Mouse (Mus musculus) kidney, embryonic 14.5 days (tissue): ENCODE measurements around the gene Prr5l. TPM values are rescaled to one million over a fixed set of nuclear protein-coding genes. Genes with fewer than 3 reads are reported as not detected.

ENCODE experiments used
- ATAC-seq: fragments of 200-750 bp; cut with Nextera tagmentation; 2 replicates; pipeline ENCODE4 v1.8.0; 2017; ENCODE audit warnings: moderate number of reproducible peaks, mild to moderate bottlenecking, moderate TSS enrichment, moderate library complexity; ENCODE audit not compliant: low FRiP score, low TSS enrichment
- H3K27ac ChIP-seq: fragments of 300-500 bp; sonication (generic); 2 replicates; pipeline ENCODE4 v1.5.1; 2014; ENCODE audit warnings: low read depth, mild to moderate bottlenecking, low read length, moderate library complexity, mixed read lengths
- H3K27me3 ChIP-seq: fragments of 300-500 bp; sonication (generic); 2 replicates; pipeline ENCODE4 v1.6.1; 2014; ENCODE audit warnings: mild to moderate bottlenecking, low read length; ENCODE audit not compliant: control insufficient read depth, insufficient read depth
- H3K36me3 ChIP-seq: fragments of 300-500 bp; sonication (generic); 2 replicates; pipeline ENCODE4 v1.6.1; 2014; ENCODE audit warnings: low read length, mixed read lengths; ENCODE audit not compliant: control insufficient read depth, insufficient read depth
- H3K4me1 ChIP-seq: fragments of 300-500 bp; sonication (generic); 2 replicates; pipeline ENCODE4 v1.6.1; 2014; ENCODE audit warnings: low read length, mixed read lengths; ENCODE audit not compliant: control insufficient read depth, insufficient read depth
- H3K4me2 ChIP-seq: fragments of 300-500 bp; sonication (generic); replicated peaks from 2 replicates; pipeline ENCODE4 v1.6.1; 2014; ENCODE audit warnings: low read depth, mild to moderate bottlenecking, low read length
- H3K4me3 ChIP-seq: fragments of 300-500 bp; sonication (generic); 2 replicates; pipeline ENCODE4 v1.5.1; 2014; ENCODE audit warnings: mild to moderate bottlenecking, low read length
- H3K9ac ChIP-seq: fragments of 300-500 bp; sonication (generic); 2 replicates; pipeline ENCODE4 v1.6.1; 2014; ENCODE audit warnings: low read depth, mild to moderate bottlenecking, low read length, moderate library complexity
- H3K9me3 ChIP-seq: fragments of 300-500 bp; sonication (generic); 2 replicates; pipeline ENCODE4 v1.6.1; 2016; ENCODE audit warnings: low read length; ENCODE audit not compliant: control insufficient read depth
- WGBS: fragments of 180-500 bp; shearing (Covaris S2); extraction: QIAGEN DNeasy Blood & Tissue Kit; methylation state at CpG from one replicate; pipeline ENCODE4 v1.1.7; 2014; 5-methylcytosine and 5-hydroxymethylcytosine counted together
- polyA plus RNA-seq: library from polyadenylated mRNA; unstranded; fragments of >200 nt; fragmentation: Nextera tagmentation; extraction: Ambion mirVana; gene quantifications from 2 replicates; pipeline ENCODE4 v1.2.1, GENCODE M21; 2014

Gene Prr5l
- polyA plus RNA-seq, 1 experiment from 2014 or later, result 56.8 TPM

DNA sequence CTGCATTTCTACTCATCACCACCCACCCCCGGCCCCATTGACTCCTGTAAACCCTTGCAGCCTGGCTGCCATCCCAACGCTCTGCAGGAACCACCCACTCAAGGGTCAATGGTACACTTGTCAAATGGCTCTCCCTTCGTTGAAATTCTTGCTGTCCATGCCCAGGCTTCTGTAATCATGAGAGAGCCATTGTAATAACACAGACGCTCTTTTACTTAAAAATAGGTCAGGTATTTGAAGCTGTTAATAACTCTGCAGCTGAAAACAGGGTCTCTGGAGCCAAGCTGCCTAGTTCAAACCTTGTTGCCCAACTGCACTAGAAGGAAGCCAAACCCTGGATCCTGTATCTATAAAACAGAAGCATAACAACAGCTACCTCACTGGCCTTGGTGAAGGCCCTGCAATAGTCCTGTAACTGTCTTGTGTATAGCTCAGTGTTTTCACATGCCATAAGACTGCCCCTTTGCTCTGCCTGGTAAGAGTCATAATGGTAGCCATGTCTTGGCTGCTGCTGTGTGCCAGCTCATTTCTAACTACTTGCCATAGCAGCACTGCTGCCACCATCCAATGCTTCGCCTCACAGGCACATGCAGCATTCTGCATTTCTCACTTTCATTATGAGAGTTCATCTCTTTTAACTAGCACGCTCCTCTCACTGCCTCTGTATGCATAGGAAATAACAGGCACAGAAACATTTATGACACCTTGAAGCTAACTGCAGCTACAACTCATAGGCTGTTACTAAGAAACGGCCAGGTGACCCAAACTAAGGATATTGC, 63.7 kb downstream of the Prr5l start:
- Histone ChIP-seq H3K4me2 (no peak overlapping the region), H3K27me3 (no peaks in the 10 kb centered on the region), H3K36me3 (no peaks in the 10 kb centered on the region), H3K4me3 (no peak overlapping the region), H3K9me3 (no peaks in the 10 kb centered on the region), H3K27ac (no peak overlapping the region), H3K4me1 (peaks cover 21% of the 10 kb centered on the region; the same call in 1 of the 2 replicates), H3K9ac (no peak overlapping the region)
- ATAC-seq, result no peak
- WGBS, result 65% methylated on average over 7 of the region's 7 CpGs

DNA sequence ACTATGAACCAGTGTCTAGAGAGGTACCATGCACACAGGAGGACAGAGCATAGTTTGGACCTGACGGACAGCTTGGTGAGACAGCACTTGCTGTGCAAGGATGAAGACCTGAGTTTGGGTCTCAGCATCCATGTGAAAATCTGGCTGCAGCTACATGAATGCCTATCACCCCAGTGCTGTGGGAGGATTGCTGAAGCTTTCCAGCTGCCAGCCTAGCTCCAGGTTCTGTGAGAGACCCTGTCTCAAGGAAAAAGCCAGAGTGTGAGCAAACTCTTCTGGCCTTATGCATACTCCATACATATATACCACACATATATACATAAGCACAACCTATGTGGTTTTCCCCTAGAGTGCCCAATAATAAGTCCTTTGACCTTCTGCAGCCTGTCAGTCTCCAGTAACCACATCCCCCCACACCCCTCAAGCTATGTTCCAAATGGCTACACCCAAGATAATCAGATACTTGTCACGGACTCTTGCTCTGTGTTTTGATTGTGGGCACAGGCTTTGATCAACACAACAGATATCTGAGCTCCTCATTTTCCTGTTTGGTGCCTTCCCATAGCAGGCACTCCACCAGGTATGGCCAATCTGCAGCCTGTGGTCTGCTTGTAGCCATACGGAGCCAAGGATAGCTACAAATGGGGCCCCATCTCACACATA, 66.0 kb downstream of the Prr5l start:
- 38% methylated on average over 3 of the region's 3 CpGs for WGBS

DNA sequence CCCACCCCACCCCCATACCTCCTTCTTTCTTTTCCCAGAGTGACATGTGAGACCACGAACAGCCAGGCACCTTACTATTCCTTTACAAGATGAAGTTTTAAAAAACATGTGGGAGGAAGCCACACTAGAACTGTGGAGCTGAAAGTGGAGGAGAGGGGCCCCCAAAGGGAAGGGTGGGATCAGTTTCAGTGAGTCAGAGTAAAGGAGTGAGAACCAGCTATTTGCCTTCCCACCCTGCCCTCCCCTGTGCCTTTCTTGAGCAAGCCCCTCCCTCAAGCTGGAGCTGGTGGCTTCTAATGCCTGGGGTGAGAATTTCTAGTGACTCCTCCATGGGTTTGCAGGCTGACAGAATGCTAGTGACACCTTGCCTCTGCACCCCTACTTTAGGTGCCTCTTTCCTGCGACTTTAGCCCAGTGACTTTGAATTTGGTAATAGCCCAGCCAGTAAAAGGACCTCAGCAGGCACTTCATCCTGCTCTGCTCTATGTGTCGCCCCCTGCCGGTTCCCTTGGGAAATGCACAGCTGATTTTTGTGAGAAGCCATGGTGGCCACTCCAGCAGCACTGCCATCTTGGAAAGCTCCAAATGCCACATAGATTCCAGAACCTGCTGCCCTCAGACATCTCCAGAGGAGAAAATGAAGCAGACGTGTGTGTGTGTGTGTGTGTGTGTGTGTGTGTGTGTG, 67.4 kb downstream of the Prr5l start:
- Histone ChIP-seq H3K4me1 (peaks cover 26% of the 10 kb centered on the region; the same call in 1 of the 2 replicates), H3K9me3 (no peaks in the 10 kb centered on the region), H3K4me2 (no peak overlapping the region), H3K27me3 (no peaks in the 10 kb centered on the region), H3K36me3 (no peaks in the 10 kb centered on the region), H3K4me3 (no peak overlapping the region), H3K9ac (no peak overlapping the region), H3K27ac (peak overlapping the region; percentile 73; the same call in 1 of the 2 replicates)
- WGBS, result 22% methylated on average over 5 of the region's 5 CpGs
- ATAC-seq, result peak; percentile 84

More for the DNA sequence above, 66.0 kb downstream of the Prr5l start:
- peak; percentile 71 for ATAC-seq
- no peaks in the 10 kb centered on the region for H3K27me3 ChIP-seq
- H3K4me2 ChIP-seq, result no peak overlapping the region
- H3K27ac ChIP-seq, result peak overlapping the region; percentile 84
- no peaks in the 10 kb centered on the region for H3K36me3 ChIP-seq
- peaks cover 21% of the 10 kb centered on the region; the same call in 1 of the 2 replicates for H3K4me1 ChIP-seq
- H3K4me3 ChIP-seq, result no peak overlapping the region
- H3K9me3 ChIP-seq, result no peaks in the 10 kb centered on the region
- H3K9ac ChIP-seq, result no peak overlapping the region

DNA sequence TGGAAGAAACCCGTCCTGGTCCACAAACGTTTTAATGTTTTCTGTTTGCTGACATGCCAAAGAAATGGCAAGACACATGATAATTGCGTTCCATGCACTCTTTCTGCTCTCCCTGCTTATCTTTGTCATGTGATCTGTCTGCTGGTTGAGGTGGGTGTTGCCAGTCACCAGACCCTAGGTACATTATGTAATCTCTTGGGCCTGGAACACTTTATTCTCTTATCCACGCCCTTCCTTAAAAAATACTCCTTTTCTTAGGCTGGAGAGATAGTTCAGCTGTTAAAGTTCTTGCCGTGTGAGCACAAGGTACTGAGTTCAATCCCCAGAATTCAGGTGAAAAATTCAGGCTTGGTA, 68.6 kb downstream of the Prr5l start:
- peaks cover 26% of the 10 kb centered on the region; the same call in 1 of the 2 replicates for H3K4me1 ChIP-seq
- H3K9me3 ChIP-seq, result no peaks in the 10 kb centered on the region
- H3K9ac ChIP-seq, result no peak overlapping the region
- ATAC-seq, result no peak
- WGBS, result 57% methylated on average over 5 of the region's 5 CpGs
- no peak overlapping the region for H3K4me2 ChIP-seq
- no peak overlapping the region; the same call in 1 of the 2 replicates for H3K27ac ChIP-seq
- H3K4me3 ChIP-seq, result no peak overlapping the region
- H3K27me3 ChIP-seq, result no peaks in the 10 kb centered on the region
- no peaks in the 10 kb centered on the region for H3K36me3 ChIP-seq

GRCm38 (mm10) chr2:101813581-101814271, 69.1 kb downstream of the Prr5l start:
- Histone ChIP-seq H3K27me3 (no peaks in the 10 kb centered on the region), H3K27ac (no peak overlapping the region; the same call in 1 of the 2 replicates), H3K4me2 (no peak overlapping the region), H3K9ac (no peak overlapping the region), H3K36me3 (no peaks in the 10 kb centered on the region), H3K4me1 (peaks cover 22% of the 10 kb centered on the region; the same call in 1 of the 2 replicates), H3K4me3 (no peak overlapping the region), H3K9me3 (no peaks in the 10 kb centered on the region)
- ATAC-seq, result no peak
- WGBS, result 62% methylated on average over 6 of the region's 6 CpGs

DNA sequence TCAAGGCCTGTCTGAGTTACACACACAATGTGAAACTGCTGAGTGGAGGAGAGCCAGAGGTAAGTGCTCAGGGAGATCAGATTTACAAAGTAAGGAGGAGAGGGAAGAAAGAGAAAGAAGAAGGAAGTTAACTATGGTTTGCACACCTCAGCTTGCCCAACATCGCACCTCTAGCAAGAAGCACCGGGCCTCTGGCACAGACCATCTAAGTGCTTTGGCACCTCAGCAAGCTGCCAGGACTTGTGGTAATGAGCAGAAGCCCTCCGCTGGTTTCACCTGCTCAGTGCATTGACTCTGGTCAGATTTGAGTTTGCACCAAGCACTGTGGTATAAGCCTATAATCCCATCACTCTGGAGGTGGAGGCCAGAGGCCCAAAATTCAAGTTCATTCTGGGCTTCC, 70.9 kb downstream of the Prr5l start:
- peaks cover 17% of the 10 kb centered on the region; the same call in 1 of the 2 replicates for H3K4me1 ChIP-seq
- no peak overlapping the region for H3K4me2 ChIP-seq
- peak overlapping the region; percentile 69 for H3K27ac ChIP-seq
- no peaks in the 10 kb centered on the region for H3K36me3 ChIP-seq
- 56% methylated on average over 3 of the region's 3 CpGs for WGBS
- H3K9me3 ChIP-seq, result no peaks in the 10 kb centered on the region
- no peak for ATAC-seq
- no peak overlapping the region for H3K4me3 ChIP-seq
- H3K27me3 ChIP-seq, result no peaks in the 10 kb centered on the region
- no peak overlapping the region for H3K9ac ChIP-seq

DNA sequence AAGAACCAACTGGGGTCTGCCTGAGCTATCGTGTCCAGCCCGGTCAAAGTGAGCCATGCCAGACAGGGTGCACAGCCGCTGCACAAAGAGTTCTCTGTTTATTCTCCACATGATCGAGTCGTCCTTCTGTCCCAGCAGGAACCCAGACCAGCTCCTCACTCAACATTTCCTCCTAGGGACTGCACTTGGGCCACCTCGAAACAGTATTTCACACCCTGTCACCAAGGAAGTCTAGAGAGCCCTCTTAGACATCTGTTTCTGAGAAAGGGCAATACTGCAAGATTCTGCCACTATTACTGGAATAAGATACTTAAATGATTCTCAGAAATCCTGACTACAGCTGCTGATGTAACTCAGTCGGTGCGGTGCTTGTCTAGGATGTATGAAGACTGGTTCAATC, 72.1 kb downstream of the Prr5l start:
- no peaks in the 10 kb centered on the region for H3K36me3 ChIP-seq
- H3K27ac ChIP-seq, result peak overlapping the region; percentile 65; the same call in 1 of the 2 replicates
- no peak overlapping the region for H3K9ac ChIP-seq
- ATAC-seq, result no peak
- H3K4me1 ChIP-seq, result peaks cover 13% of the 10 kb centered on the region; the same call in 1 of the 2 replicates
- no peaks in the 10 kb centered on the region for H3K27me3 ChIP-seq
- no peak overlapping the region for H3K4me2 ChIP-seq
- no peak overlapping the region for H3K4me3 ChIP-seq
- 54% methylated on average over 8 of the region's 8 CpGs for WGBS
- no peaks in the 10 kb centered on the region for H3K9me3 ChIP-seq

DNA sequence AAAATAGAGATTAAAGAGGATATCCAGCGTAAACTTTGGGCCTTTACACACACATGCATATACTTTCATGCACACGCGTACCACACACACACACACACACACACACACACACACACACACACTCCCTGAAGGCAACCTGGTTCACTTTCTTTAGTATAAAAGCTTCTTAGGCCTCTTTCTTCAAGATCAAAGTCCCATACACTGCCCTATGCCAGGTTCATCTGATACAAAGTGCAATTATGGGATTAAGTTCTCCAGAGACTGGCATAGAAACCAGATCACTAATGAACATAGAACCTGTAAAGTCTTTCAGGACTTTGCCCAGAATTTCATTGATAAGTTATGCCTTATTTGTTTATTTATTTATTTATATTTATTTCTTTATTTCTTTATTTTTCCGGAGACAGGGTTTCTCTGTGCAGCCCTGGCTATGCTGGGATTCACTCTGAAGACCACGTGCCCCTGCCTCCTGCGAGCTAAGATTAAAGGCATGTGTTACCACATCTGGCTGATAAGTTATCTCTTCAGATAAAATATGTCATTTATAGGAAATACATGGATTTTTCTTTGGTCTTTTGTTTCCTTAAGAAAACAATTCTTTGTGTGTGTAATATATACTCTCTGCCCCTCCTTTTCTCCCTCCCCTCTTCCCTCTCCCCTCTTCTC, 73.1 kb downstream of the Prr5l start:
- Histone ChIP-seq H3K4me2 (no peak overlapping the region), H3K4me1 (peaks cover 13% of the 10 kb centered on the region; the same call in 1 of the 2 replicates), H3K4me3 (no peak overlapping the region), H3K9me3 (no peaks in the 10 kb centered on the region), H3K36me3 (no peaks in the 10 kb centered on the region), H3K27ac (no peak overlapping the region), H3K27me3 (no peaks in the 10 kb centered on the region), H3K9ac (no peak overlapping the region)
- ATAC-seq, result no peak
- WGBS, result 77% methylated on average over 6 of the region's 6 CpGs
